Mouse (Mus musculus) thymus, adult 2 months (tissue): ENCODE results near the gene Hist1h3b.
"Not testable (repeated sequence)": the region's sequence is repeated elsewhere in the genome, so short reads cannot be mapped to it uniquely, and the experiment has no call there.

Source experiments
- CTCF ChIP-seq: fragments of 200-500 bp; IDR thresholded peaks from 2 replicates; pipeline ENCODE4 v1.5.1; 2012; ENCODE audit warnings: mild to moderate bottlenecking, control low read depth, low read length, moderate library complexity, borderline replicate concordance; ENCODE audit not compliant: control insufficient read depth, poor library complexity, insufficient read depth; ENCODE audit errors: extremely low read depth
- POLR2A ChIP-seq: fragments of 200-500 bp; IDR thresholded peaks from 2 replicates; pipeline ENCODE4 v1.6.1; 2012; ENCODE audit warnings: mild to moderate bottlenecking, low read length, control low read depth, moderate library complexity; ENCODE audit not compliant: control insufficient read depth, poor library complexity, insufficient read depth; ENCODE audit errors: extremely low read depth

- not testable (repeated sequence) for TF ChIP-seq POLR2A, CTCF
Observed at GRCm38 (mm10) chr13:23717593-23718245, 34.3 kb upstream of the Hist1h3b start.
